Mouse (Mus musculus) liver, embryonic 12.5 days (tissue): ENCODE measurements around the gene Art3. TPM values are rescaled to one million over a fixed set of nuclear protein-coding genes. Genes with fewer than 3 reads are reported as not detected.

Source experiments
- microRNA-seq: library from miRNA; unstranded; fragments of <30 nt; microRNA quantifications from one replicate; pipeline ENCODE4, GENCODE M21; 2017
- polyA plus RNA-seq: library from polyadenylated mRNA; unstranded; fragments of >200 nt; fragmentation: Nextera tagmentation; extraction: Ambion mirVana; gene quantifications from 2 replicates; pipeline ENCODE4 v1.2.1, GENCODE M21; 2016

Gene Art3
- polyA plus RNA-seq, 1 experiment from 2014 or later: 1.0 TPM

Small RNAs within 50 kb of the gene (microRNA-seq; reads per million reads assigned to microRNA genes)
- not detected for gene Mir6415

Other genes with a start within 250 kb of the Art3 start
- gene G3bp2, start 248.1 kb upstream of the Art3 start, polyA plus RNA-seq: 84.0 and 87.0 TPM in 2 replicates
- 35.6 and 37.1 TPM in 2 replicates for gene Uso1, start 193.9 kb upstream of the Art3 start, polyA plus RNA-seq
- gene U90926, start 116.4 kb upstream of the Art3 start, polyA plus RNA-seq: not detected in 2 replicates
- not detected in 2 replicates for gene Ppef2, start 75.5 kb upstream of the Art3 start, polyA plus RNA-seq
- gene Naaa, start 53.7 kb upstream of the Art3 start, polyA plus RNA-seq: 3.0 TPM in 2 replicates
- 35.1 and 36.3 TPM in 2 replicates for gene Sdad1, start 21.3 kb upstream of the Art3 start, polyA plus RNA-seq
- gene Cxcl9, start 3.7 kb upstream of the Art3 start, polyA plus RNA-seq: not detected in 2 replicates
- gene Cxcl10, start 17.1 kb downstream of the Art3 start, polyA plus RNA-seq: 6.6 and 6.7 TPM in 2 replicates
- 49.0 and 49.2 TPM in 2 replicates for gene Nup54, start 103.4 kb downstream of the Art3 start, polyA plus RNA-seq
- gene Scarb2, start 175.0 kb downstream of the Art3 start, polyA plus RNA-seq: 4.2 and 4.3 TPM in 2 replicates
- 0.69 and 0.88 TPM in 2 replicates for gene Fam47e, start 223.2 kb downstream of the Art3 start, polyA plus RNA-seq